Mouse (Mus musculus): ENCODE results near the gene Hook2.

Gene Hook2

DNA sequence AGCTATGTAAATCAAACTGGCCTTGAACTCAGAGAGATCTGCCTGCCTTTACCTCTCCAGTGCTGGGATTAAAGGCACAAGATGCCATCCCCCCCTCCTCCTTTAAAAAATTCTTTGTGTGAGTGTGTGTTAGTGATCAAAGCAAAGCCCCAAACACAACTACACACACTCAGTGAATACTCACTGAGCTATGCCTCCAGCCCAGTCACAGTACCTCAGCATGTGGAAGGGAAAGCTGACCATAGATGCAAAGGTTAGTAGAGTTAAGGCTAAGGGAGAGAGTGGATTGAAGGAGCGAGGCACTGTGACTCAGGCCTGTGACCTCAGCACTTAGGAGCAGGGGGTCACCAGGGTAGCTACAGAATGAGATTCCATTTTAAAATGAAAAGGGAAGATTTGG lies 17.3 kb upstream of the Hook2 start:
- no peak for DNase-seq (ENCODE audit: low read depth, low spot score)

DNA sequence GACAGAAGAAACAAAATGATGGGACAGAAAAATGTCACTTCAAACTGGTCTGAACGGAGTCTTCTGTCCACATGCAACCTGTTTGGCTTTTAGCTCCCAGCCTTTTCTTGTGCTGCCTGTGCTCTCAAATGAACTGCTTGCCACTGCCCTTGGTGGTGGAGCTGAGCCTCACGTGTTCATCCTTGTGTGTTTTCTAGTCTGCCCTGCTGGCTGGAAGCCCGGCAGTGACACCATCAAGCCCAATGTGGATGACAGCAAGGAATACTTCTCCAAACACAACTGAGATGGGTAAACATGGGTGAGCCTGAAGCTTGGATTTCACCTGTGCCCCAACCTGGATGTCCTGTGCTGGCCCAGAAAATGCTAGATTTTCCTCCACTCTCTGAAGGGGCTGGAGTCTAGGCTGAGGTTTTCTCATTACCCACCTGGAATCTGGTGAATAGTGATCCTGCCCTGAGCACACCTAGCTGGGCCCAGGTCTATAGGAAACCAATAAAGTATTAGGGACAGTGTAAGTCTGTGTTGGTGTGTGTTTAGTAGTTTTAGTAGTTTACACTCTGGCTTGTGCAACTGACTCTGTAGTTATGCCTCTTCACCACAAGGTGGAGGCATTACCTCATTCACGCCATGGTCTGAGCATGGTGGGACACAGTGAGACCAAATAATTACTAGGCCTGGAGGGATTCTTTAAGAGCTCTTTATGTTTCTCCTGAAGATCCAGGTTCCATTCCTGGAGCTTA lies 16.4 kb upstream of the Hook2 start:
- DNase-seq (ENCODE audit: low read depth, low spot score) = no peak

DNA sequence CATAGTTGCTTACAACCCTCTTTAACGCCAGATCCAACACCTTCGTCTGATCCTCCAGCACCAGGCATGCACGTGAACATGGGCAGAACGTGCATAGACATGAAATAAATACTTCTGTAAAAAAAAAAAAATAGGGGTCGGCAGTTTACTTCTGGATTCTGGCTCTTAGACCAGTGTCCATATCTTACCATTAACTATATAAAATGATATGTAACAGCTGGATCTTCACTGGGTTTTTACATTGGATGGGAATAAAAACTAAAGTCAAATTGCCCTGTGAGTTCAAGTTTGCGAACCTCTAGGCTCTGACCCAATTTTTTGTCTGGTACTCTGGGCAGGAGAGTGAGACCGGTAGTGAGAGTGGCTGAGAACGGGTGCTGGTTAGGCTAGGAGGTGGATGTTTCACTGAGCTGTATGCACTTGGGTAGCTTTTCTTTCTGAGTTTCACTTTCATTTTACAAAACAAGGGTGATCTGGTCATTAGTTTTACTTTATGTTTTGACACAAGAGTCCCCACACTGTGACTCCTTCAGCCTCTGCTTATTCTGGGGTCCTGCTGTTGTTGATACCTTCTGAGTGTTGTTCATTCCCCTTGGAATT lies 15.8 kb upstream of the Hook2 start:
- no peak for DNase-seq (ENCODE audit: low read depth, low spot score)

DNA sequence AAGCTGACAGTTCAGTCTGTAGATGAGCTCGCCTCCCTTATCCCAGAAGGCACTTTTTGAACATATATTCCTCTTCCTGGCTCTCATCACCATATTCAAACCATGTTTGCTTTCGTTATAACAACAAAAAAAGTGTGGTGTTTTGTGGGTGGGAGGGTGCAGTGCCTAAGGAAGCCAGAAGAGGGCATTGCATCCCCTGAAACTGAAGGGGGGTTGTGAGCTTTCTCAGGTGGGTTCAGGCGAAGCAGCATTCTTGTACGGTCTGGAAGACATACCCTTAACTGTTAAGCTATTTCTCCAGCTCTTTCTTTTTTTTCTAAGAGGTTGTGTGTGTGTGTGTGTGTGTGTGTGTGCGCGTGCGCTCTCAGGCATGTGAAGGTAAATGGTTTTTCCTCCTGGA lies 15.0 kb upstream of the Hook2 start:
- DNase-seq (ENCODE audit: low read depth, low spot score) = no peak

DNA sequence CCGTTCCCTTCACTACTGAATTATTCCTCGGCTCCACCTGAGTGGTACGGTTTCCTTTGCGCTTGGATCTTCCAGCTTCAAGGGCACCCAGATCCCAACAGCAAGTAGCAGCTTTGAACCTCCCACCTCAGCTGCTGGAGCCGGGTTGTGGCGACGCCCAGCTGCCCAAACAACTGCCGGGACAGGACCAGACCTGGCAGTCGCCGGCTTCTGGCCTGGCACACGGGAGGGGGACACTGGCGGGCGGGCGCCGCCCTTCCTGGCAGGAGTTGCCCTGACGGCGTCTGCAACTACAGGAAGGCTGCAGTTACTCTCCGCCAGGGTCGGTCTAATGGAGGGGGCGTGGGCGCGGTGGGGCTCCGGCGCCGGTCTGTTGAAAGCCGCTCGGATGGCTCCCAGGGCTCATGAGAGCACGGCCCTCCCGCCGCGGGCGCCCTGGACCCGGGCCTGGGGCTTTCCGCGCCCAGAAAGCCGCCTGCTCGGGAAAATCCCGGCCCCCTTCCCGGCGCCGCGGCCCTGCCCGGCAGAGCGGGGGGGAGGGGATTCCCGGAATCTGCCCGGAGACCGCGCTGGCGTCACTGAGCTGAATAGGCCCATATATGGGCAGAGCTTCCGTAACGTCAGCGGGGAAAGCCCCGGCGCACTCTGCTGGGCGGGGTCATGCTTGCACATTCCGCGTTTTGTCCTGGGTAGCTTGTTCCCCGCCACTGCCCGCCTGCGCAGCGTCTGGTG lies 14.2 kb upstream of the Hook2 start:
- peak; percentile 87 for DNase-seq (ENCODE audit: low read depth, low spot score)

DNA sequence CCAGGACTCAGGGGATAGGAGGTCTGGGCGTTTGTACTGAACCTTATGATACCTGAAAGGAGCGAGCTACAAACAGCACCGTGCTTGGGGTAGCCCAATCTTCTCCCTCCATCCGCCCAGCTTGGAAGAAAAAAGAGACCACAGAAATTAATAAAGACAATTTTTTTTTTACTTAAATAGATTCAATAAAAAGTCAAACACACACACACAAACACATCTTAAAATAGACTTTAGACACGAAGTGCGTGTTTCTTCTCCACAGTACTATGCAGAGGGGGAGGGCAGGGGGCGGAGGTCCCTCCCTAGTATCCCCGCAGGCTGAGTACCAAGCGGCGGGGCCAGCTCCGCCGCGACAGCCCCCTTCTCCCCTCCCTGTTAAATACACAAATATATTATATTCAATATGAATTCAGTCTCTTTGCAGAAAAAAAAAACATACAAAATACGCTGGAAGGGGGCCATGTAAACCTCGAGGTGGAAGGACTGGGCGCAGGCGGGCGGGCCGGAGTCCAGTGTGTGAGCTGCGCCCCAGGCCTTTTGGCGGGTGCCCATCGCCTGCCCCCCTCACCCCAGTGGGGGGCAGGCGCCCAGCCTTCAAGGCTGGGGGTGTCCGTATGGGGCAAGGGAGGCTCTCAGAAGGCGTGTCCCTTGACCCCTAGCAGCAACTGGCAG lies 13.5 kb upstream of the Hook2 start:
- no peak for DNase-seq (ENCODE audit: low read depth, low spot score)

DNA sequence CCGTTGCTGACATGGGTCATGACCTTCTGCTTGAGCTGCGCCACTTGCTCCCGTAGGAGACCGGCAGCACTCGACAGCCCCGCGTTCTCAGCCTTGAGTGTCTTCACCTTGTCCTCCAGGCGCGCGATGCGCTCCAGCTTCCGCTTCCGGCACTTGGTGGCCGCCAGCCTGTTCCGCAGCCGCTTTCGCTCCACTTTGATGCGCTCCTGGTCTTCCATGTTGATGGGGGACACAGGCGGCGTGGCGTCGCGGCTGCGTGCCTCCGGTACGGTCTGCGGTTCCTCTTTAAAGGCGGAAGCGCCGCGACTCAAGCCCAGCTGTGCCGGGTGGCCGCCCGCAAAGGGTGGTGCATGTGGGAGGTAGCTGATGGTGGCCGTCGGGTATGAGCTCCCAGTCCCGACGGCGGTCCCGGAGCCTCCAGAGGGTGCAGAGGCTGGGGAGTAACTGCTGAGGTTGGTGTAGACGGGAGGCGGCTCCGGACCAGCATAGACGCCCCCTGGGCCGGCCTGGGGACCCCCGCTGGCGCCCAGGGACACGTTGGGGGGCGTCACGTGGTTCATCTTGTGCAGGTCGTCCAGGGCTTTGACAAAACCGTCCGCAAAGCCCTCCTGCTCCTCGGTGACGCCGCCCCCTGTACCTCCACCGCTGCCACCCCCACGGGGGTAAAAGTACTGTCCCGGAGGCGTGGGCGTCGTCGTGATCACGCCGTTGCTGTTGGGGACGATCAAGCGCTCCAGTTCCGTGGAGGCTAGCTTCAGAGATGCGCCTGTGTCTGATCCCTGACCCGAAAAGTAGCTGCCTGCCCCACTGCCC lies 12.8 kb upstream of the Hook2 start:
- DNase-seq (ENCODE audit: low read depth, low spot score) = no peak

DNA sequence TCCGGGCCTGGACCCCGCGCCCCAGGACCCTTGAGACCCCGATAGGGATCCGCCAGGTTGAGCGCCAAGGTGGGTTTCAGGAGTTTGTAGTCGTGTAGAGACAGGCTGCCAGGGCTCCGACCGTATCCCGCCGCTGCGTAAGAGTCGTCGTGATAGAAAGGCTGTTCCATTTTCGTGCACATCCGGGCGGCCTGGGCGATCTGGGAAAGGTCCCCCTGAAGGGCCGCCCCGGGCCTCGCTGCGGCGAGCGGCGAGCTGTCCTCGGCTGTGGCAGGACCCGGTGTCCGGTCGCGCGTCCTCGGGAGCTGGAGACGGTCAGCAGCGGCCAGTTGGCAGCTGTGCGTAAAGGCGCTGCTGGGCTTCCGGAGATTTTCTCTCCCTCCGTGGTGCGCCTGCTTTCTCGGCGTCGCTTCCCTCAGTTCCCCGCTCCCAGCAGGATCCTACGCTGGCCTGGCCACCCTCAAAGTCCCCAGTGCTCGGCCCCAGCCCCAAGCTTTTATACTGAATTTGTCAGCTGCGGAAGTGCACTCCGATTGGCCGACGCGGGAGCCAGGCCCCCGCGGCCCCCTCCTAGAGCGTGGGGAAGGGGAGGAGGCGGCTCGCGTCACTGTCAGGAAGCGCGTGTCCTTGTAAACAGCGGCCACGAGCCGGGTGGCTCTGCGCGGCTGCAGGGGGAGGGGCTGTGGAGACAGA lies 12.0 kb upstream of the Hook2 start, which contains the start of gene Junb:
Junb (minus strand) TSS at position 471 of the 693 bp plus-strand sequence.
- peak; percentile 89 for DNase-seq (ENCODE audit: low read depth, low spot score)

DNA sequence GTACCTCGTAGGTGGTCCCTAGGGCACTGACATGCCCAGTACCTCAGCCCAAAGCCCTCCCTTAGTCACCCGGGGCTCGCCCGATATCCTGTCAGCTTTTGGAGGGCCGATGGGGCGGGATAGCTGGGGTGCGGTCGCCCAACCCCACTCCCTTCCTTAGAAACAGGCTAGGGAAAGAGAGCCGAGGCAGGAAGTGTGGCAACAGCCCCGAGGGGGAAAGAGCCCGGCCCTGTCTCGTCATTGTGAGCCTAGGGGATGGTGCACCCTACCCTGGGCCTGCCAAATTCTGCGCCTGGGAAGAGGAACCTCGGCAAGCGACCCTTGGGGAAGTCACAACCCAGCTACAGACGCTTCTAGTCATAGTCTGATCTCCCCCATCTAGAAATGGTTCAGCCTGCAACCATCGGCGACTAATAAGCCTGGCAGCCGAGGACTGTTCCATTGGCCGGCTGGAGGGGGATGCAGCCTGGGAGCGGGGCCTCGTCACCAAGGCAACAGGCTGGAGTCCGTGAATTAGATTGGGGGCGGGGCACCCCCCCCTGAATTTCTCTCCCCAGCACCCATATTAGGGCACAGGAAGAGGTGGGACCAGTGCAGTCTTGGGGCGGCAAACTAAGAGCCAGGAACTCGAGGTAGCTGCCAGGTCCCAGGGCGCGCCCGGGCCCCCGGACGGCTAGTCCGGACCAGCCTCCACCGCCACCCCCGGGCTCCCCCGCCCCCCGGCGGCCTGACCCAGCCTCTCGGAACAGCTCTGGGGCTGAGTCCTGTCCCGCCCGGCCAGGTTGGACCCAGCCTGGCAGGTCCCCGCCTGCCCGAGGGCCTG lies 10.6 kb upstream of the Hook2 start:
- DNase-seq (ENCODE audit: low read depth, low spot score) = peak; percentile 86

DNA sequence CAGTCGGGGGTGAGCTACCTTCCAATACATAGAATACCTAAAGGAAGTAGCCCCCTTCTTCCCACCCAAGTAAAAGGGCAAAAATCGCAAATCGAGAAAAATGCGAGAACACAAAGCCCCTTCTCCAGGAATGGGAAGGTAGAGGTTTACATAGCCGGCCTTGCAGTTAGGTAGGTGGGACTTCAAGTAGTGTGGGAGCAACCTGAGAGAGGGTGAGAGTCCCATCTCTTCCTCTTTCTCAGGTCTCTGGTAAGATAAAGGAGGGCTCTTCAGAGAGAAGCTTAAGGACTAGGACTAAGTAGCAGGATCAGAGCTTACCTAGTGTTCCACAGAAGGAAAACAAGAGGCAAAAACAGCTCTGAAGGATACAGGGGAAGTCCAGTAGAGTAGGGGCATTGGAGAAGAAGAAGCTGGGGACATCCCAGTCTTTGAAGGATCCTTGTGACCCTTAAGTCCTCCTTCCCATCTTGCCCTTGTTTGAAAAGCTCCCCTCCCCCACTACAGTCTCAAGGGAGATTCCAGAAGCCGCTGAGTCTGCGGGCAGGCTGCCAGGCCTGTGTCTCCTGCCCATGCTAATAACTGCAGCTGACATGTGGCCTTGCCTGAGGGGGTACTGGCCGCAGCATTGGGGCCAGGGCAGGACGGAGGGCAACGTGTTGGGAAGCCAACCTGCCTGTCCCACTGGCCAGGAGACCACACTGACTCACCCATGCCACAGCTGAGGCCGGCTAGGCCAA lies 9.6 kb upstream of the Hook2 start:
- peak; percentile 65 for DNase-seq (ENCODE audit: low read depth, low spot score)

DNA sequence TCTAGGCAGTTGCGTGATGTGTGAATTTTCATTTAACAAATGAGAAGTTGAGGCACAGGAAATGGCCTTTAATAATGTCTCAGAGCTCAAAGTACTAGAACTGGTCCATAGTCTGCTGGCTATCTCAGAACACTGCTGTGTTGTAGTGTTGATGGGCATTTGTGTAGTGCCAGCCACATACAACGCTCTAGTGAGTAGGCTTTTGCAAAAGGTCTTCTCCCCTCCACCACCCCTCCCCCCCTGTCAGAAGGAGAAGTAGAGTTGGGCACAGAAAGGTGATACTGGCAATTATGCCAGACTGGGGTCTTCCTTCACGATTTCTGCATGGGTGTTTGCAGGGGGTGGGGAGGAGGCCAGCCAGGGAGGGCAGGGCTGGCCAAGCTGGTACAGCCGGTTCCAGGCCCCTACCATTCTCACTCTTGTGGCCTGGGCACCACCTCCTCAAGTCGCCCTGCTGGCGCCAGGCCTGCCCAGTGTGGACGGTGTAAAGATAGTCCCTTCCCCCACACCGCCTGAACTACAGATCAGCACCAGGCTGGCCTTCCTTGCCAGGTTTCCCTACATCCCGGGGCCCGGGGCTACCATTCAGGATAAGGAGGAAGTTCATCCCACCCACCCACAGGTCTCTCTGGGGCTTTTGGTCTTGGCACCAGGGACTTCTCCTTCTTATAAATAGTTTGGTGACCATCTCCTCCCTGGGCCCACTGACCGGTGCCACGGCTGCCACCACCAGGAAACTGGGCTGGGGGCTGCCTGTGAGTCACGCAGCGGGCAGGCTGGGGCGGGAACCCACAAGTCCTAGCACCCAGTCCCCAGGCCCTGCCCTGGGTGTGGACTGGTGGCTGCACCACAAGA lies 8.5 kb upstream of the Hook2 start:
- DNase-seq (ENCODE audit: low read depth, low spot score) = no peak

DNA sequence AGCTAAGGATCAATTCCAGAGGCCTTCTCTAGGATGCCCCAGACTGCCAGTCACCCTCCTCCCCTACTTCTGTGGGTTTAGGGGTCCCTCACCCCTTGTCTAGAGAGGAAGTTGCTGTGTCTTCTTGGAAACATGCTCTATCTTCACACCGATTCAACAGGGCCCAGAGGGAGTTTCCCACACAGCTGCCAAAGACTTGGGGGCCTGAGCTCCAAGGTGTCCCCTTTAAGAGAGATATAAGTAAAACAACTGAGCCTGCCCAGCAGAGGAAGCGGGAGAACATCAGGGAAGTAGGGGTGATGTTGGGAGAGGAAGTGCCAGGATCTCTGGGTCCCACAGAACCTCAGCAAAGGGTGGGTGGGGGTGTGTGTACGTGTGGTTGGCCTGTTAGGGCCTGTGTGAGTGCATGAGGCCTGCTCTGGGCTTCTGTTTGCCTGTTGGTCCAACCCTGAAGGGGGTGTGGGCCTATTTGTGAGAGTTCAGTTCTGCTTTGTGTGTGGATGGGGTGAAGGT lies 7.8 kb upstream of the Hook2 start:
- no peak for DNase-seq (ENCODE audit: low read depth, low spot score)

DNA sequence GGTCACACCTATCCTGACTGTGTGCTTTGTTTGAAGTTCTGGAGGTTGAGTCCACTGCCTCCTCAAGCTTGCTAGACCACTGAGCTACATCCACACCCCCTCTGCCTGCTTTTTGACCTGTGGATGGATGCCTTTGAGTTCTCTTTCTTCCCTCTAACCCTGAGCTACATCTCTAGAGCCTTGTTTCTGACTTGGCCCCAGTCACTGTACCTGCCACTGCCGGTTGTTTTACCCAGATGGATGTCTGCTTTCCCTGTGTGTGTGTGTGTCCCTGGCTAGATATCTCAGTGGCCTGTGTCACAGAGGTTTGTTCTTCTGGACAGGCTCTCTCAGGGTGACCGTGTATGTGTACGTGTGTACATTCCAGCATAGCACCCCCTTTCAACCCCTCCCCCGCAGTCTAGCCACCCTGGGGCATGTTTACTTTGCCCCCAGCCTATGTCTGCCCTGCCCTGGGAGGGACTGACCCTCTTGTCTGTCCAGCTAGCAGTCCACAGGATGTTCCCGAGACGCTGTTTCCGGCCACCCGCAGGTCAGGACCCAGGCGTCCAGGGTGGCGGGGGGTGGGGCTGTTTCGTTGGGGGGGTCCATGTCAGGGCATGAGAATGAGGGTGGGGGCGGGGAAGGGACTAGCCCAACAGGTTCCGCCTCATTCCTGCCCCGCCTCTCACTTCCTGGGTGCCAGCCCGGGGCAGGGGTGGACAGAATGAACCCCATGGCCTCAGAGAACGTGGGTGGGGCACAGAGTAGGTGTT lies 5.9 kb upstream of the Hook2 start:
- no peak for DNase-seq (ENCODE audit: low read depth, low spot score)

DNA sequence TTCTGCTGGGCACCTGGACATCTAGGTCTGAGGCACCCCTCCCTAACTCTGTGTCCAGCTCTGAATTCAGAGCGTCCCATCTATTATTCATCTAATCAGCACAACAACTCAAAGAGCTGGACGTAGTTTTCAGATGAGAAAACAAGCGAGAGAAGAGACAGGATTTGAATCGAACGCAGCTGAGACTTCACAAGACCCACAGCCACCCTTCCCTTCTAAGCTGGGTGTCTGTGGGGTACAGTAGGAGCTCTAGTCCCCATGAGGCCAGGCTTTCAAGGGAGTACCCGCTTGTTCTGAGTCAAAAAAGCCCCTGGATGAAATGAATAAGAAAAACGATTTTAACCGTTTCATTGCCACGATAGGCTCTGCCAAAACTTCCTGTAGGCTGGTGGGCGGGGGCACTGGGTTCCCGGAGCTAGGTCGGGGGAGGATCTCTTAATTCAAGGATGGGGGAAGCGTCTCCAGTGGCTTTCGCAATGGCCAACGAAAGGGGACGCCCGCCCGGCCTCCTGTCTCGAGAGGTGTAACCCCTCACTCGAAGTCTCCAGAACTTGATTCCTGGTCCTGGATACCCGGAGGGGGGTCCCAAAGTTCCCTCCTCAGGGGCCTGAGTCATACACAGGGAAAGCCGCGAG lies 5.2 kb upstream of the Hook2 start:
- DNase-seq (ENCODE audit: low read depth, low spot score) = no peak

DNA sequence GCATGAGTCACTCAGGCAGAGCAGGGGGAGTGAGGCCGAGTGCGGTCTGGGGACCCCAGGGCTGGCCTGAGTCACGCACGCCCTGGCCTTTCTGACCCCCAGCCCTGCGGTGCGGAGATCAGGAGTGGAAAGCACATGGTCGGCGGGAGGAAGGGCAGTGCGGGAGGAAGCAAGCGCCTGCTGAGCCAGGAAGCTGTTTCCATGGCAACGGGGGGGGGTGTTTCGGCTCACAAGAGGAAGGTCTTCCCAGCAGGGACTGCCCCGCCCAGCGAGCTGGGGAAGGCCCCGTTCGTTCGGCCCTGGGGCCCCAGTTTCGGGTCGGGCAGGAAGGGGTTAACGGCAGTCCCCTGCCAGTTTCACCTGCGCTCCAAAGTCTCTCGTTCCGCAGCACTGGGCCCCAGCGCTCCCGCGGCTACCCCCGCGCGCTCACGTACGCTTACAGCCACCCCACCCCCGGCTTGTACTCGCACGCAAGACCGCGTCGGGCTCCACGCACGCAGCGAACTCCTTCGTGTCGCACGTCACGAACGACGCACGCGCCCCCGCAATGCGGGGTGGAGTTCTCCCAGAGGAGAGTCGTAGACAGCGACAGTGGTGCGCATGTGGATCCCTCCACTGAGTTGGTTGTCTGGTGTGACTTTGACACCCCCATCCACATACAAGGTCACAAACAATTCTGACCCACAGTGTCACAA lies 4.6 kb upstream of the Hook2 start:
- DNase-seq (ENCODE audit: low read depth, low spot score) = peak; percentile 74

DNA sequence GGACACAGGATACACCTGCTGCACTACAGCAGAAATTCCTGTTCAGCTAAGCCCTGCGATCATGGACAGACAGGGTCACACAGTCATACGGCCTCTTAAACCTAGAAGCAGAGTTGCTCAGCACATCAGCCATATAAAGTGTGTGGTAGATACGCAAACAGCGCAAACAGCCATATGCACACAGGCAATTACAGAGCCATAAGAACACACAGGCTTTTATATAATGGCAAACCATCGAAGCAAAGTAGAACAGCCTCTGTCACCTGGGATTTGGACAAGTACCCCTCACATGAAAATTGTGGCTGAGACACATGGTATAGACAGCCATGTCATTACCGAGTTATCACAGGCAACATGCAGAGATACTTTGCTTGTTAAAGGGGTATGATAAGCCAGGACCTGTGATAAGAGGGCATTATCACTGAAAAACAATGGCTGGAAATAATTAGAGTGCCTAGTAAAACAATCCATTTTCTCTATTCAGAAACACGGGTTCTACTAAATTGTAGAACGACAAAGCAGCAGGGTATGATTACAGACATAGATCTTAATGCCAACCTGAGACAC lies 3.9 kb upstream of the Hook2 start:
- no peak for DNase-seq (ENCODE audit: low read depth, low spot score)
